Mouse (Mus musculus) heart, adult 18-20 months (tissue): Measurements from ENCODE around the gene Sgsm1. TPM values are rescaled to one million over a fixed set of nuclear protein-coding genes. Genes with fewer than 3 reads are reported as not detected.
"Not testable (repeated sequence)": the region's sequence is repeated elsewhere in the genome, so short reads cannot be mapped to it uniquely, and the experiment has no call there.

Experiments
- DNase-seq, 2 experiments: peaks; one replicate each; pipeline ENCODE4 v3.0.0; 2021 to 2022; ENCODE audit warnings: mixed read lengths in 1 of 2
- long read RNA-seq, 2 experiments: library from polyadenylated mRNA; stranded (forward); transcript quantifications; one replicate each; pipeline ENCODE4 v2.0.0; 2021
- total RNA-seq, 2 experiments: library from RNA; stranded (reverse); gene quantifications; 2 replicates each; pipeline ENCODE4 v1.2.3; 2021

Sgsm1 gene
- total RNA-seq: 1 to 10 TPM in 1 of 2 experiments, under 1 TPM in 1; 0.25 to 1.0 TPM
- long read RNA-seq, experiment 1: 0 reads
- long read RNA-seq, experiment 2: 0 reads

- DNase-seq: peak; percentile 73 to 77
Observed at GRCm38 (mm10) chr5:113310377-113311003, at the start of gene Sgsm1. Gene Sgsm1, minus strand, starts transcription at chr5:113310786.

GRCm38 (mm10) chr5:113358833-113359232 lies 48.2 kb upstream of the Sgsm1 start:
- peak in 1 of 2 experiments; percentile 39 for DNase-seq

- no peak for DNase-seq
Observed at GRCm38 (mm10) chr5:113357656-113358055, 47.1 kb upstream of the Sgsm1 start.

GRCm38 (mm10) chr5:113357186-113357585 lies 46.6 kb upstream of the Sgsm1 start, which contains the start of gene Aym1:
Gene Aym1, plus strand, starts transcription at chr5:113357294.
- DNase-seq: no peak

GRCm38 (mm10) chr5:113354311-113354710 lies 43.7 kb upstream of the Sgsm1 start:
- no peak for DNase-seq

GRCm38 (mm10) chr5:113352636-113353035 lies 42.0 kb upstream of the Sgsm1 start:
- DNase-seq: no peak

- DNase-seq: no peak
Observed at GRCm38 (mm10) chr5:113351768-113352167, 41.2 kb upstream of the Sgsm1 start.

GRCm38 (mm10) chr5:113349810-113350209 lies 39.2 kb upstream of the Sgsm1 start:
- DNase-seq: no peak

GRCm38 (mm10) chr5:113349226-113349625 lies 38.6 kb upstream of the Sgsm1 start:
- DNase-seq: no peak

- no peak for DNase-seq
Observed at GRCm38 (mm10) chr5:113348597-113348996, 38.0 kb upstream of the Sgsm1 start.

- DNase-seq: no peak
Observed at GRCm38 (mm10) chr5:113347593-113347992, 37.0 kb upstream of the Sgsm1 start.

- DNase-seq: not testable (repeated sequence)
Observed at GRCm38 (mm10) chr5:113346651-113347050, 36.1 kb upstream of the Sgsm1 start.

GRCm38 (mm10) chr5:113345781-113346180 lies 35.2 kb upstream of the Sgsm1 start:
- no peak for DNase-seq

- no peak for DNase-seq
Observed at GRCm38 (mm10) chr5:113344635-113345386, 34.2 kb upstream of the Sgsm1 start.

GRCm38 (mm10) chr5:113336281-113336680 lies 25.7 kb upstream of the Sgsm1 start:
- no peak for DNase-seq

GRCm38 (mm10) chr5:113335732-113336131 lies 25.1 kb upstream of the Sgsm1 start:
- DNase-seq: peak; percentile 18 to 19

GRCm38 (mm10) chr5:113334621-113335530 lies 24.3 kb upstream of the Sgsm1 start:
- DNase-seq: no peak

GRCm38 (mm10) chr5:113332899-113333298 lies 22.3 kb upstream of the Sgsm1 start:
- DNase-seq: no peak

- no peak for DNase-seq
Observed at GRCm38 (mm10) chr5:113332239-113332638, 21.7 kb upstream of the Sgsm1 start.

- DNase-seq: no peak
Observed at GRCm38 (mm10) chr5:113330202-113330601, 19.6 kb upstream of the Sgsm1 start.

- DNase-seq: no peak
Observed at GRCm38 (mm10) chr5:113329463-113329862, 18.9 kb upstream of the Sgsm1 start.
